8 mouse cellular contexts compared by ENCODE assay signal in genomic region chr9:107298059-107298780, GRCm38 (mm10). TPM values are rescaled to one million over a fixed set of nuclear protein-coding genes. Genes with fewer than 3 reads are reported as not detected.
A peak's percentile ranks its signal among the peaks of the same experiment; 100 is the strongest.
DNase-seq lines count a peak whose midpoint lies in the region; ATAC-seq and TF ChIP-seq lines count a peak whose summit lies in the region.

No protein-coding gene starts in this region.

- peaks cover 13% of the 10 kb centered on the region for H3K4me1 ChIP-seq in thymus, adult 2 months (replicated peaks; ENCODE audit: control insufficient read depth, insufficient read depth, low read length)
- peaks cover 27% of the 10 kb centered on the region for H3K4me1 ChIP-seq in limb, embryonic 15.5 days
- H3K4me1 ChIP-seq in stomach, postnatal 0 days (replicated peaks; ENCODE audit: control insufficient read depth, insufficient read depth), result peaks cover 8% of the 10 kb centered on the region; the same call in 1 of the 2 replicates
- H3K4me1 ChIP-seq in midbrain, embryonic 11.5 days (ENCODE audit: control insufficient read depth, insufficient read depth, low read length), result peaks cover 6% of the 10 kb centered on the region; the same call in 1 of the 2 replicates

- TF ChIP-seq CTCF in thymus, adult 2 months (IDR thresholded peaks at IDR 0.05; ENCODE audit: borderline replicate concordance, control insufficient read depth, extremely low read depth, insufficient read depth, low read length, poor library complexity), result no peak
- TF ChIP-seq CTCF in stomach, postnatal 0 days (IDR thresholded peaks at IDR 0.05; ENCODE audit: low read depth), result no peak
- no peak for TF ChIP-seq CTCF in layer of hippocampus, adult 2 months (conservative IDR thresholded peaks at IDR 0.05)

- H3K27ac ChIP-seq in thymus, adult 2 months (ENCODE audit: control insufficient read depth, insufficient read depth, low read length), result no peak overlapping the region; the same call in 1 of the 2 replicates
- peak overlapping the region; percentile 43; the same call in 1 of the 2 replicates for H3K27ac ChIP-seq in limb, embryonic 15.5 days
- peak overlapping the region; percentile 96 for H3K27ac ChIP-seq in stomach, postnatal 0 days (replicated peaks)
- no peak overlapping the region for H3K27ac ChIP-seq in midbrain, embryonic 11.5 days (ENCODE audit: low read depth, low read length)
- no peak overlapping the region for H3K27ac ChIP-seq in layer of hippocampus, adult 2 months

- TF ChIP-seq POLR2A in thymus, adult 2 months (IDR thresholded peaks at IDR 0.05; ENCODE audit: control insufficient read depth, extremely low read depth, insufficient read depth, low read length, poor library complexity), result no peak

- H3K27me3 ChIP-seq in thymus, adult 2 months (ENCODE audit: control insufficient read depth, insufficient read depth, low read length), result no peaks in the 10 kb centered on the region; the same call in 1 of the 2 replicates
- 0 out of 2 replicates have a peak, but pooled peaks cover 2% of the 10 kb centered on the region for H3K27me3 ChIP-seq in limb, embryonic 15.5 days
- no peaks in the 10 kb centered on the region for H3K27me3 ChIP-seq in stomach, postnatal 0 days (ENCODE audit: control insufficient read depth, insufficient read depth, low read length)
- H3K27me3 ChIP-seq in midbrain, embryonic 11.5 days (ENCODE audit: control insufficient read depth, insufficient read depth, low read length), result peaks cover 5% of the 10 kb centered on the region

- DNase-seq in thymus, adult 2 months, result no peak
- no peak for DNase-seq in thymus, postnatal 14 days
- DNase-seq in heart, postnatal 10 days, result peak; percentile 69 to 77
- peak; percentile 55 for DNase-seq in stomach, postnatal 0 days (ENCODE audit: low spot score)
- DNase-seq in cerebellum, postnatal 10 days, result no peak
- no peak for DNase-seq in midbrain, embryonic 11.5 days (ENCODE audit: low spot score, missing footprints)
- DNase-seq in layer of hippocampus, adult 2 months (ENCODE audit: low spot score in 2 of 2), result no peak

- H3K4me2 ChIP-seq in limb, embryonic 15.5 days, result peak overlapping the region; percentile 84
- H3K4me2 ChIP-seq in stomach, postnatal 0 days (replicated peaks; ENCODE audit: low read depth), result peak overlapping the region; percentile 74
- no peak overlapping the region for H3K4me2 ChIP-seq in midbrain, embryonic 11.5 days

- peak overlapping the region; percentile 18 for H3K4me3 ChIP-seq in thymus, adult 2 months (ENCODE audit: control insufficient read depth, insufficient read depth, low read length)
- H3K4me3 ChIP-seq in limb, embryonic 15.5 days, result peak overlapping the region; percentile 71
- peak overlapping the region; percentile 78 for H3K4me3 ChIP-seq in stomach, postnatal 0 days (ENCODE audit: low read depth, low read length)
- H3K4me3 ChIP-seq in midbrain, embryonic 11.5 days (ENCODE audit: low read depth, low read length), result no peak overlapping the region
- no peak overlapping the region for H3K4me3 ChIP-seq in layer of hippocampus, adult 2 months

- intact Hi-C loops in heart, postnatal 10 days (cut with DNase I), result loop anchor here (10.0 kb wide), 1 partner anchor 473 kb away; the partner anchor contains the start of gene Dcaf1

- no peaks in the 10 kb centered on the region for H3K36me3 ChIP-seq in thymus, adult 2 months (ENCODE audit: control insufficient read depth, insufficient read depth, low read length)
- H3K36me3 ChIP-seq in limb, embryonic 15.5 days, result peaks cover 27% of the 10 kb centered on the region
- peaks cover 28% of the 10 kb centered on the region for H3K36me3 ChIP-seq in stomach, postnatal 0 days (ENCODE audit: control insufficient read depth, insufficient read depth, low read length)
- H3K36me3 ChIP-seq in midbrain, embryonic 11.5 days (ENCODE audit: control insufficient read depth, insufficient read depth, low read length), result 0 out of 2 replicates have a peak, but pooled peaks cover 3% of the 10 kb centered on the region

- H3K9ac ChIP-seq in limb, embryonic 15.5 days, result no peak overlapping the region
- H3K9ac ChIP-seq in stomach, postnatal 0 days (ENCODE audit: low read length), result peak overlapping the region; percentile 84; the same call in 1 of the 2 replicates
- no peak overlapping the region for H3K9ac ChIP-seq in midbrain, embryonic 11.5 days (ENCODE audit: low read length)

- WGBS in thymus, adult 2 months, result 49% methylated on average over 8 of the region's 8 CpGs
- WGBS in limb, embryonic 15.5 days, result 63% methylated on average over 8 of the region's 8 CpGs
- WGBS in stomach, postnatal 0 days, result 45% methylated on average over 8 of the region's 8 CpGs
- 90% methylated on average over 8 of the region's 8 CpGs for WGBS in midbrain, embryonic 11.5 days

- no peak for TF ChIP-seq EP300 in stomach, postnatal 0 days (optimal IDR thresholded peaks at IDR 0.05)

- no peak for ATAC-seq in limb, embryonic 15.5 days (ENCODE audit: insufficient number of reproducible peaks, low FRiP score, low TSS enrichment, low read depth)
- ATAC-seq in stomach, postnatal 0 days (ENCODE audit: low FRiP score, low TSS enrichment), result no peak
- no peak for ATAC-seq in midbrain, embryonic 11.5 days (ENCODE audit: low FRiP score)

- H3K9me3 ChIP-seq in limb, embryonic 15.5 days, result no peaks in the 10 kb centered on the region
- no peaks in the 10 kb centered on the region for H3K9me3 ChIP-seq in stomach, postnatal 0 days (ENCODE audit: control insufficient read depth, low read length)
- H3K9me3 ChIP-seq in midbrain, embryonic 11.5 days (ENCODE audit: control insufficient read depth, low read length), result no peaks in the 10 kb centered on the region

RNA-seq across cellular contexts. Expression of gene Cish, which starts 2.4 kb away (rescaled TPM):
- polyA plus RNA-seq in thymus, adult 2 months (2012; rRNA removed), result 34.5 and 39.6 TPM in 2 replicates
- 100 to 1,000 TPM; 212 to 269 TPM for total RNA-seq in heart, postnatal 10 days (2021)
- polyA plus RNA-seq in limb, embryonic 15.5 days (2015; fragmentation: Nextera tagmentation; extraction: Ambion mirVana), result 9.7 and 13.9 TPM in 2 replicates
- 30.8 and 32.2 TPM in 2 replicates for polyA plus RNA-seq in stomach, postnatal 0 days (2015; fragmentation: Nextera tagmentation; extraction: Ambion mirVana)
- 4.0 and 4.2 TPM in 2 replicates for polyA plus RNA-seq in midbrain, embryonic 11.5 days (2014; fragmentation: Nextera tagmentation; extraction: Ambion mirVana)
- 1 to 10 TPM; 3.0 to 3.7 TPM for total RNA-seq in layer of hippocampus, adult 2 months (2021)

RNA-seq across cellular contexts. Expression of gene Mapkapk3, which starts 8.5 kb away (rescaled TPM):
- polyA plus RNA-seq in thymus, adult 2 months (2012; rRNA removed), result 30.5 and 43.6 TPM in 2 replicates
- total RNA-seq in heart, postnatal 10 days (2021), result 10 to 100 TPM; 22.1 to 23.3 TPM
- 24.2 and 24.7 TPM in 2 replicates for polyA plus RNA-seq in limb, embryonic 15.5 days (2015; fragmentation: Nextera tagmentation; extraction: Ambion mirVana)
- 32.0 and 37.4 TPM in 2 replicates for polyA plus RNA-seq in stomach, postnatal 0 days (2015; fragmentation: Nextera tagmentation; extraction: Ambion mirVana)
- 2.5 and 2.7 TPM in 2 replicates for polyA plus RNA-seq in midbrain, embryonic 11.5 days (2014; fragmentation: Nextera tagmentation; extraction: Ambion mirVana)
- 1 to 10 TPM; 2.2 to 2.3 TPM for total RNA-seq in layer of hippocampus, adult 2 months (2021)

RNA-seq across cellular contexts. Expression of gene Hemk1, which starts 39.9 kb away (rescaled TPM):
- polyA plus RNA-seq in thymus, adult 2 months (2012; rRNA removed), result 23.6 and 25.5 TPM in 2 replicates
- total RNA-seq in heart, postnatal 10 days (2021), result 10 to 100 TPM; 16.8 to 17.0 TPM
- polyA plus RNA-seq in limb, embryonic 15.5 days (2015; fragmentation: Nextera tagmentation; extraction: Ambion mirVana), result 8.8 and 10.1 TPM in 2 replicates
- polyA plus RNA-seq in stomach, postnatal 0 days (2015; fragmentation: Nextera tagmentation; extraction: Ambion mirVana), result 5.3 and 6.7 TPM in 2 replicates
- polyA plus RNA-seq in midbrain, embryonic 11.5 days (2014; fragmentation: Nextera tagmentation; extraction: Ambion mirVana), result 9.9 and 10.7 TPM in 2 replicates
- total RNA-seq in layer of hippocampus, adult 2 months (2021), result 10 to 100 TPM; 15.9 to 21.4 TPM

RNA-seq across cellular contexts. Expression of gene 6430571L13Rik, which starts 42.2 kb away (rescaled TPM):
- 0.91 and 1.2 TPM in 2 replicates for polyA plus RNA-seq in thymus, adult 2 months (2012; rRNA removed)
- total RNA-seq in heart, postnatal 10 days (2021), result 10 to 100 TPM in 1 of 2 experiments, 1 to 10 TPM in 1; 8.9 to 11.4 TPM
- 0.60 and 0.74 TPM in 2 replicates for polyA plus RNA-seq in limb, embryonic 15.5 days (2015; fragmentation: Nextera tagmentation; extraction: Ambion mirVana)
- 0.63 and 0.73 TPM in 2 replicates for polyA plus RNA-seq in stomach, postnatal 0 days (2015; fragmentation: Nextera tagmentation; extraction: Ambion mirVana)
- 2.0 and 2.3 TPM in 2 replicates for polyA plus RNA-seq in midbrain, embryonic 11.5 days (2014; fragmentation: Nextera tagmentation; extraction: Ambion mirVana)
- 1 to 10 TPM; 2.5 to 2.9 TPM for total RNA-seq in layer of hippocampus, adult 2 months (2021)

Comparison
In these comparisons a context has a peak if more than half of its experiments do, and no peak if none do; other contexts are left out.
1. DNase-seq: peak in heart, postnatal 10 days (2 of 2) and stomach, postnatal 0 days (single experiment); none in thymus, adult 2 months (single experiment), thymus, postnatal 14 days (single experiment), cerebellum, postnatal 10 days (0 of 2), midbrain, embryonic 11.5 days (single experiment) and layer of hippocampus, adult 2 months (0 of 2).
2. H3K27ac ChIP-seq: peak in limb, embryonic 15.5 days (single experiment) and stomach, postnatal 0 days (single experiment); none in thymus, adult 2 months (single experiment), midbrain, embryonic 11.5 days (single experiment) and layer of hippocampus, adult 2 months (single experiment).
3. H3K4me3 ChIP-seq: peak in thymus, adult 2 months (single experiment), limb, embryonic 15.5 days (single experiment) and stomach, postnatal 0 days (single experiment); none in midbrain, embryonic 11.5 days (single experiment) and layer of hippocampus, adult 2 months (single experiment).